Mouse (Mus musculus): ENCODE measurements around the gene Mrpl32. TPM values are rescaled to one million over a fixed set of nuclear protein-coding genes. Genes with fewer than 3 reads are reported as not detected.

Gene Mrpl32
- total RNA-seq (2023), result 10 to 100 TPM; 13.9 to 16.3 TPM

GRCm38 (mm10) chr13:14612926-14613529 is at the start of gene Mrpl32, which contains the start of gene Psma2:
Mrpl32 (minus strand) TSS chr13:14613165.
Psma2 (plus strand) TSS chr13:14613240.

GRCm38 (mm10) chr13:14629726-14630641 is 17.0 kb upstream of the Mrpl32 start, which contains the start of gene AW209491:
AW209491 (plus strand) TSS chr13:14630154.

Other genes with a start within 250 kb of the Mrpl32 start
- not detected for gene Hecw1, start 89.9 kb downstream of the Mrpl32 start, total RNA-seq (2023)
- gene Psma2, start 75 bp upstream of the Mrpl32 start, total RNA-seq (2023), result 10 to 100 TPM; 50.8 to 53.7 TPM
- 1 to 10 TPM; 4.2 to 5.1 TPM for gene AW209491, start 17.0 kb upstream of the Mrpl32 start, total RNA-seq (2023)